Mouse (Mus musculus) bone marrow macrophage, adult 2 months (primary cell): ENCODE measurements around the gene Bicc1.

ENCODE experiments used
- CTCF ChIP-seq: IDR thresholded peaks from 2 replicates; pipeline ENCODE4 v1.5.1; 2012; ENCODE audit warnings: low read depth, mild to moderate bottlenecking, low read length, moderate library complexity
- POLR2A ChIP-seq: IDR thresholded peaks from 2 replicates; pipeline ENCODE4 v1.6.1; 2012; ENCODE audit warnings: mild to moderate bottlenecking, low read depth, low read length, borderline replicate concordance

DNA sequence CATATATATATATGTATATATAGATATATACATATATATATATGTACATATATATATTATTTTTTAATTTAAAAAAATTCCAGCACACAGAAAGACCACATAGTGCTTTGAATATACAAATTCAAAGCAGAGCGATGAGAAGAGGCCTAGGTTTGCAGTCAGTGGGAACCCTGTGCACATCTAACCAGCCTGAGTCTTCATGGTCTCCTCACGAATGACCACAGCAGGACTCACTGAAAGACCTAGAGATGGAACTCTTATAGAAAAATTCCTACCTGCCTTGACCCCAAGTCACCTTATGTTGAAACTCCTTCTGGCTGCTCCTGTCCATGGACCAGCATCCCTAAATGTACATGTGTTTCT, 165.4 kb downstream of the Bicc1 start:
- TF ChIP-seq CTCF (no peak), POLR2A (no peak)
